Mouse (Mus musculus) midbrain, embryonic 14.5 days (tissue): ENCODE results near the gene Cdyl. TPM values are rescaled to one million over a fixed set of nuclear protein-coding genes. Genes with fewer than 3 reads are reported as not detected.
A peak's percentile ranks its signal among the peaks of the same experiment; 100 is the strongest.

Experiments
- ATAC-seq: fragments of 200-750 bp; cut with Nextera tagmentation; 2 replicates; pipeline ENCODE4 v1.8.0; 2017; ENCODE audit warnings: moderate number of reproducible peaks, moderate library complexity; ENCODE audit not compliant: low FRiP score, low TSS enrichment
- DNase-seq: peaks from one replicate; pipeline ENCODE4 v3.0.0-alpha.2; 2015
- H3K27ac ChIP-seq: fragments of 300-500 bp; sonication (generic); replicated peaks from 2 replicates; pipeline ENCODE4 v1.5.1; 2014; ENCODE audit warnings: mild to moderate bottlenecking, low read depth, low read length, moderate library complexity
- H3K27me3 ChIP-seq: fragments of 300-500 bp; sonication (generic); 2 replicates; pipeline ENCODE4 v1.6.1; 2014; ENCODE audit warnings: low read length, control low read depth, mixed read lengths; ENCODE audit not compliant: control insufficient read depth, insufficient read depth
- H3K36me3 ChIP-seq: fragments of 300-500 bp; sonication (generic); 2 replicates; pipeline ENCODE4 v1.6.1; 2014; ENCODE audit warnings: low read length, control low read depth; ENCODE audit not compliant: control insufficient read depth, insufficient read depth
- H3K4me1 ChIP-seq: fragments of 300-500 bp; sonication (generic); 2 replicates; pipeline ENCODE4 v1.6.1; 2014; ENCODE audit warnings: mild to moderate bottlenecking, antibody characterized with exemption, low read length, control low read depth; ENCODE audit not compliant: control insufficient read depth, insufficient read depth
- H3K4me2 ChIP-seq: fragments of 300-500 bp; sonication (generic); 2 replicates; pipeline ENCODE4 v1.6.1; 2014; ENCODE audit warnings: mild to moderate bottlenecking, low read length, moderate library complexity
- H3K4me3 ChIP-seq: fragments of 300-500 bp; sonication (generic); replicated peaks from 2 replicates; pipeline ENCODE4 v1.5.1; 2014; ENCODE audit warnings: low read depth, low read length
- H3K9ac ChIP-seq: fragments of 300-500 bp; sonication (generic); replicated peaks from 2 replicates; pipeline ENCODE4 v1.6.1; 2014; ENCODE audit warnings: mild to moderate bottlenecking, low read length, moderate library complexity
- H3K9me3 ChIP-seq: fragments of 300-500 bp; sonication (generic); 2 replicates; pipeline ENCODE4 v1.6.1; 2016; ENCODE audit warnings: low read length, control low read depth, mixed read lengths; ENCODE audit not compliant: control insufficient read depth
- WGBS: fragments of 180-500 bp; shearing (Covaris S2); extraction: QIAGEN DNeasy Blood & Tissue Kit; methylation state at CpG from one replicate; pipeline ENCODE4 v1.1.7; 2014; 5-methylcytosine and 5-hydroxymethylcytosine counted together
- polyA plus RNA-seq: library from polyadenylated mRNA; unstranded; fragments of >200 nt; fragmentation: Nextera tagmentation; extraction: Ambion mirVana; gene quantifications from 2 replicates; pipeline ENCODE4 v1.2.1, GENCODE M21; 2014

The Cdyl gene
- polyA plus RNA-seq, 1 experiment from 2014 or later, result 6.5 TPM

DNA sequence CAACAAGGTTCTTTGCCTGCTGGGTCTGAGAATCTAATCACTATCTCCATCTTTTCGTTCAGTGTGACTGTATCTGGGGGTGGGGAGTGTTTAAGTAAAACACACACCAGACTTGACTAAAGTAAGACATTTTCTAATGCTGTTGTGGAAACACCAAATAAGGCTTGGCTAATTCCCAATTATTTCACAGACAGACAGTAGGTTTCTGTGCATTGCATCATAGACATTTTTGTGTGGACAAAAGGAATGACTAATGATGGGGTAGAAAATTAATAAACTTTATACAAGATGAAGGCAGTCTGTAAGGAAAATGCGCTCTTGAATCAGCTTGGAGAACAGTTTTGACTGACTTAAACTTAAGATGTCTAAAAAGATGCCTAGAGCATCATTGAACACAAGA, 100.7 kb downstream of the Cdyl start:
- 91% methylated on average over 2 of the region's 2 CpGs for WGBS
- Histone ChIP-seq H3K4me1 (no peaks in the 10 kb centered on the region), H3K4me3 (no peak overlapping the region), H3K9me3 (no peaks in the 10 kb centered on the region), H3K9ac (no peak overlapping the region), H3K27me3 (no peaks in the 10 kb centered on the region), H3K36me3 (no peaks in the 10 kb centered on the region), H3K27ac (no peak overlapping the region), H3K4me2 (no peak overlapping the region)
- no peak for DNase-seq
- no peak for ATAC-seq

DNA sequence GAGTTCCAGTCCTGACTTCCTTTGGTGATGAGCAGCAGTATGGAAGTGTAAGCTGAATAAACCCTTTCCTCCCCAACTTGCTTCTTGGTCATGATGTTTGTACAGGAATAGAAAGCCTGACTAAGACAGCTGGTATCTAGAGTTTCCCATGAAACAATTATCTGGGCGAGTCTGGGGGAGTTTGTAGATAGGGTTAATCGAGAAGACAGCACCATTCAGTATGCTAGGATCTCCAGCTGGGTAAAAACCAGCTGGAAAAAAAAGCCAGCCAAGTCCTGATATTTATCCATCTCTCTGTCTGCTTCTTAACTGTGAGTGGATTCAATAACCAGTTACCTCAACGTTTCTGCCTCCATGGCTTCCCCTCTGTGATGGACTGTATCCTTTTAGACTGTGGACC, 104.9 kb downstream of the Cdyl start:
- H3K27me3 ChIP-seq, result no peaks in the 10 kb centered on the region
- H3K4me2 ChIP-seq, result no peak overlapping the region
- 56% methylated on average over 3 of the region's 3 CpGs for WGBS
- no peak overlapping the region for H3K9ac ChIP-seq
- H3K27ac ChIP-seq, result no peak overlapping the region
- no peak overlapping the region for H3K4me3 ChIP-seq
- DNase-seq (no peak), ATAC-seq (no peak)
- H3K36me3 ChIP-seq, result no peaks in the 10 kb centered on the region
- H3K4me1 ChIP-seq, result peaks cover 4% of the 10 kb centered on the region
- H3K9me3 ChIP-seq, result no peaks in the 10 kb centered on the region

DNA sequence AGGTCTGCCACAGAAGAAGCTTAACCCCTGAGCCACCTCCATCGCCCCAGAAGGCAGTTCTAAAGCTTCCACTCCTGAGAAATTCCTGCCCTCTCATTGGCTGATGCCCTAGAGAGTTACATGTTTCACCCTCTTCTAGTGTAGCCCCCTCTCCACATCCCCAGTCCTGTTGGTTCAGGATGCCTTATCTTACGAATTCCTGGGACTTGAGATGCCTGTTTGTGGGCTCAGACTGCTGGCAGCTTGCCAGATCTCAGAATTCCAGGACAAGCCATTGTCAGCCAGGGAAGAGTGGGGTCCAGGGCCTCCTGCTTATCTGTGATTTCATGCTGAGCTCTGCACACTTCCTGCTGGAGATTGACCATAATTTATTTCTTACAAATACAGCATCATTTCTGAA, 106.2 kb downstream of the Cdyl start:
- Histone ChIP-seq H3K36me3 (no peaks in the 10 kb centered on the region), H3K4me3 (no peak overlapping the region), H3K27me3 (no peaks in the 10 kb centered on the region), H3K9ac (no peak overlapping the region), H3K27ac (no peak overlapping the region), H3K4me1 (peaks cover 4% of the 10 kb centered on the region), H3K4me2 (no peak overlapping the region), H3K9me3 (no peaks in the 10 kb centered on the region)
- peak; percentile 33 for DNase-seq
- 18% methylated on average over 2 of the region's 2 CpGs for WGBS
- no peak for ATAC-seq

DNA sequence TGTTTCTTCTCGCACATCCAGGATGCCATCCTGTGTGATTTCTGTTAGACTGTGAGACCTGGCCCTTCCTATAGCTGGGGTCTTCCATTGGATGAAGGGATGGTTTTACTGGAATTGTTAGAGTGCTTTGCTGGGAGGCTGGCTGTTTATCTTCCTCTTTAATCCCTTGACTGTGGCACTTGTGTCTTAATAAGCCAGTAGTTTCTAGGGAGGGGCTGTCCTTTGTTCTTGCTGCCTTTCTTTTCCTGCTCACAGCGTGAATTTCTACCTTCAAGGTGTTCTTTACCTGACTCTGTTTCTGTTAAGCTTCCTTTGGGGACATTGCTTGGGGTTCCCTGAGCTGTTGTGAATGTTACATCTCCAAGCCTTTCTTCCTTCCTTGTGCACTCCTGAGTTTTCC, 110.0 kb downstream of the Cdyl start:
- H3K27me3 ChIP-seq, result no peaks in the 10 kb centered on the region
- WGBS, result 33% methylated on average over 2 of the region's 2 CpGs
- DNase-seq, result no peak
- H3K9ac ChIP-seq, result no peak overlapping the region
- no peaks in the 10 kb centered on the region for H3K36me3 ChIP-seq
- H3K4me1 ChIP-seq, result peaks cover 4% of the 10 kb centered on the region
- H3K4me2 ChIP-seq, result no peak overlapping the region
- H3K4me3 ChIP-seq, result no peak overlapping the region
- ATAC-seq, result no peak
- H3K27ac ChIP-seq, result no peak overlapping the region
- no peaks in the 10 kb centered on the region for H3K9me3 ChIP-seq

DNA sequence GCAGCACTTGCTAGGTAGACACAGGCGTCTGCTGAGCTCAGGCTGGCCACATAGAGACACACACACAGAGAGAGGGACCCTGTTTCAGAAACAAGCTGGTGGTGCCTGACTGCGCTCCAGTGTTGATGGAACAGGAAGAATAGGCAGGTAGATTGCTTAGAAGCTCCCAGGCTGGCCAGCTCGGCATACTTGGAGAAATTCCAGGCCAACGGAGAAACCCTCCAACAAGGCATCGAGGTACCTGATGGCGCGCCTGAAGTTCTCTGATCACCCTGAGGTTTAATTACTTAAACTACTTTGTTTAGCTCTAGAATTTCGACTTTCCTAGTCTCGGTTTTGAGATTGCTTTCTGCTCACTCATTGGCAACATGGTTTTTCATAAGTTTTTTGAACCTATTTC, 110.8 kb downstream of the Cdyl start:
- H3K27me3 ChIP-seq, result no peaks in the 10 kb centered on the region
- H3K4me3 ChIP-seq, result no peak overlapping the region
- no peaks in the 10 kb centered on the region for H3K36me3 ChIP-seq
- no peak for ATAC-seq
- no peak overlapping the region for H3K9ac ChIP-seq
- peaks cover 4% of the 10 kb centered on the region for H3K4me1 ChIP-seq
- H3K9me3 ChIP-seq, result no peaks in the 10 kb centered on the region
- H3K4me2 ChIP-seq, result no peak overlapping the region
- no peak overlapping the region for H3K27ac ChIP-seq
- WGBS, result 94% methylated on average over 9 of the region's 9 CpGs
- no peak for DNase-seq

DNA sequence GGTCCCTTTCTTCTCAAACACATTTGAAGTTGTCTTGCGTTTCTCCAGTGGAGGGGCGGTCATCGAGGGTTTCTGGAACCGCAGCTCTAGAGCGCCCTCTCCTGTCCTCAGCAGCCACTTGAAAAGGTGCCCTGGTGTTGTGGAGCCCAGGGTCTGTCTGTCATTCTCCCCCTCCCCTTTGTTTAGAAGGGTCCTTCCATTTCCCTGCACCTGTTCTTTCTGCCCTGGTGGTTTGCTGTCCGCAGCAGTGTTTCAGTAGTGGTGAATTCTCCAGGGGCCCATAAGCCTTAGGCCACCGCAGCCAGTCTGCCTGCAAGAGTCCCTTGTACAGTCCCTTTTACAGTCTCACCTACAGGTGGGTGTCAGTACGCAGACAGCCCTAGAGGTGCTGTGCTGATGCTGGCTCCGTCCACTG, 112.3 kb downstream of the Cdyl start:
- H3K9me3 ChIP-seq, result no peaks in the 10 kb centered on the region
- ATAC-seq (no peak), DNase-seq (peak; percentile 41)
- H3K27ac ChIP-seq, result no peak overlapping the region
- no peak overlapping the region for H3K4me3 ChIP-seq
- 64% methylated on average over 9 of the region's 9 CpGs for WGBS
- H3K36me3 ChIP-seq, result no peaks in the 10 kb centered on the region
- no peak overlapping the region for H3K4me2 ChIP-seq
- no peak overlapping the region for H3K9ac ChIP-seq
- no peaks in the 10 kb centered on the region; the same call in 1 of the 2 replicates for H3K4me1 ChIP-seq
- no peaks in the 10 kb centered on the region for H3K27me3 ChIP-seq

DNA sequence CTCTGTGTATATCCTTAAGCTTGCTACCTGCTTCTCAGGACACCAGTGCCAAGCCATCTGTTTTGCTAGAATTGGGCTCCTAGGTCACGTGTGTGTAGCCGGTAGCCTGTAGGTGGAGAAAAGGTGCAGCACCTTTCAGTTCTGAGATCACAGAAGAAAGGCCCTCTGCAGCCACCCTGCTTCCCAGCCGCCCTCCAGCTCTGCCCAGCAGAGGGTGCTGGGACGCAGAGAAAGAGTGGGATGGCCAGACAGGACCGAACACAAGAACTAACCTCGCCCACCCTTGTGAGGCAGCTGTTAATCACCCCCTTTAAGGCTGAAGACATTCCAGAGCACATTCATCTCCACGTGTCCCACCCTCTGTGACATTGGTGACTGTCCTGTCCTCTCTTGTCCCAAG, 114.1 kb downstream of the Cdyl start:
- no peak overlapping the region for H3K4me3 ChIP-seq
- no peak for ATAC-seq
- no peak overlapping the region for H3K4me2 ChIP-seq
- DNase-seq, result no peak
- H3K36me3 ChIP-seq, result no peaks in the 10 kb centered on the region
- 48% methylated on average over 7 of the region's 7 CpGs for WGBS
- no peak overlapping the region for H3K27ac ChIP-seq
- no peaks in the 10 kb centered on the region; the same call in 1 of the 2 replicates for H3K4me1 ChIP-seq
- H3K9ac ChIP-seq, result no peak overlapping the region
- H3K9me3 ChIP-seq, result no peaks in the 10 kb centered on the region
- H3K27me3 ChIP-seq, result no peaks in the 10 kb centered on the region

DNA sequence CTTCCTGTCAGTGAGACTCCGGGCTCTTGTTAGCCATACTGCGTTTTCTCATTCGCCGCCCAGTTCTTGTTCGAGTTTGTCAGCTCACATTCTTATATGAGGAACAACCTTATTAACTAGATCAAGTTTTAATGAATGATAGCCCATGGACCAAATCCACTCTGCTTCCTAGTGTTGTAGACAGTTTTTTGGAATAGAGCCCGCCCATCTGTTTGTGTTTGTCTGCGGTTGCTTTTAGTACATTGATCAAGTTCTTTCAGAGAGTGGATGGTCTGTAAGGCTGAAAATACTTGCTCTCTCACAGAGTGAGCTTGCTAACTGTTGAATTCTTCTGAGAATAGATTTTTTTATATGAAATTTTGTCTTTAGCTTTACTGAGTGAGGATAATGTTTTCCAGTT, 116.5 kb downstream of the Cdyl start:
- Histone ChIP-seq H3K9me3 (no peaks in the 10 kb centered on the region), H3K27ac (no peak overlapping the region), H3K4me3 (no peak overlapping the region), H3K9ac (no peak overlapping the region), H3K27me3 (no peaks in the 10 kb centered on the region), H3K4me1 (no peaks in the 10 kb centered on the region), H3K36me3 (no peaks in the 10 kb centered on the region), H3K4me2 (no peak overlapping the region)
- DNase-seq (no peak), ATAC-seq (no peak)
- 95% methylated on average over 7 of the region's 7 CpGs for WGBS

DNA sequence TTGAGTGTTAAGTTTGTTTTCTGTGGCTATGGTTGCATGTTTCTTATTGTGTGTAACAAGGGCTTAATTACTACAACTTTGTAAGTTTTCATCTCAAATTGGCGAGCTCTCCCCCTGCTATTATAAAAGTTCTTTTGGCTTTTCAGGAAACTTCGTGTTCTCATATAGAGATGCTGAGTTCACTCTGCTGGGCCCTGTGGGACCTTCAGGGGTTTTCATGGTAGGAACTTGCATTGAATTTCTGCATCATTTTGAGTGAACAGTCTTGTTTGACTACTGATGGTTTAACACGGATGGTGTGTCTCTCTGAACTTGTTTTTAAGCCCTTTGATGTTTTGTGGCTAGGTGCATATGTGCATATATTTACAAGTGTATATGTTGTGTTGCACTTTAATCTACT, 121.1 kb downstream of the Cdyl start:
- no peaks in the 10 kb centered on the region for H3K4me1 ChIP-seq
- no peaks in the 10 kb centered on the region for H3K9me3 ChIP-seq
- no peaks in the 10 kb centered on the region for H3K27me3 ChIP-seq
- H3K36me3 ChIP-seq, result no peaks in the 10 kb centered on the region
- 81% methylated on average over 3 of the region's 3 CpGs for WGBS
- DNase-seq (no peak), ATAC-seq (no peak)
- H3K27ac ChIP-seq, result no peak overlapping the region
- no peak overlapping the region for H3K9ac ChIP-seq
- no peak overlapping the region for H3K4me2 ChIP-seq
- no peak overlapping the region for H3K4me3 ChIP-seq
